Mouse (Mus musculus): ENCODE measurements around the gene B4galt4. TPM values are rescaled to one million over a fixed set of nuclear protein-coding genes. Genes with fewer than 3 reads are reported as not detected.

B4galt4 gene
- polyA plus RNA-seq, 1 experiment from 2014 or later: 27.4 TPM

GRCm38 (mm10) chr16:38703501-38703900 is 38.6 kb upstream of the B4galt4 start:
- no peaks in the 10 kb centered on the region for H3K9me3 ChIP-seq (ENCODE audit: control insufficient read depth, low read length)
- H3K27ac ChIP-seq (replicated peaks in 1 of 2; ENCODE audit: control insufficient read depth in 1 of 2, insufficient read depth in 1 of 2, low read depth in 2 of 2, low read length in 2 of 2): peak overlapping the region in 1 of 2 experiments; percentile 34; a peak in 1 of 4 replicates
- no peak overlapping the region for H3K4me3 ChIP-seq (ENCODE audit: control insufficient read depth in 1 of 2, insufficient read depth in 1 of 2, low read depth in 1 of 2, low read length in 2 of 2)
- H3K27me3 ChIP-seq (ENCODE audit: control insufficient read depth, insufficient read depth, low read length): no peaks in the 10 kb centered on the region
- H3K4me1 ChIP-seq (ENCODE audit: control insufficient read depth in 2 of 2, insufficient read depth in 2 of 2, low read length in 2 of 2): peaks cover 50 to 90% of the 10 kb centered on the region in 2 experiments
- WGBS: 37% methylated on average over 6 of the region's 6 CpGs
- 0 out of 2 replicates have a peak overlapping the region, but pooled peaks have one; percentile 21 for H3K9ac ChIP-seq (ENCODE audit: low read length)
- H3K36me3 ChIP-seq (ENCODE audit: control insufficient read depth, insufficient read depth, low read length): peaks cover 38% of the 10 kb centered on the region
- no peak for ATAC-seq (ENCODE audit: insufficient number of reproducible peaks, insufficient read depth, low FRiP score, low read depth)
- no peak overlapping the region for H3K4me2 ChIP-seq (ENCODE audit: low read length)

GRCm38 (mm10) chr16:38705531-38706281 is 36.4 kb upstream of the B4galt4 start:
- no peak overlapping the region for H3K4me3 ChIP-seq (ENCODE audit: control insufficient read depth in 1 of 2, insufficient read depth in 1 of 2, low read depth in 1 of 2, low read length in 2 of 2)
- H3K4me2 ChIP-seq (ENCODE audit: low read length): peak overlapping the region; percentile 28
- no peaks in the 10 kb centered on the region for H3K9me3 ChIP-seq (ENCODE audit: control insufficient read depth, low read length)
- peaks cover 40% of the 10 kb centered on the region for H3K36me3 ChIP-seq (ENCODE audit: control insufficient read depth, insufficient read depth, low read length)
- H3K9ac ChIP-seq (ENCODE audit: low read length): peak overlapping the region; percentile 32; the same call in 1 of the 2 replicates
- WGBS: 48% methylated on average over 9 of the region's 9 CpGs
- peaks cover 55 to 95% of the 10 kb centered on the region in 2 experiments for H3K4me1 ChIP-seq (ENCODE audit: control insufficient read depth in 2 of 2, insufficient read depth in 2 of 2, low read length in 2 of 2)
- no peaks in the 10 kb centered on the region for H3K27me3 ChIP-seq (ENCODE audit: control insufficient read depth, insufficient read depth, low read length)
- ATAC-seq (ENCODE audit: insufficient number of reproducible peaks, insufficient read depth, low FRiP score, low read depth): no peak
- peak overlapping the region; percentile 29 to 52 for H3K27ac ChIP-seq (replicated peaks in 1 of 2; ENCODE audit: control insufficient read depth in 1 of 2, insufficient read depth in 1 of 2, low read depth in 2 of 2, low read length in 2 of 2)

DNA sequence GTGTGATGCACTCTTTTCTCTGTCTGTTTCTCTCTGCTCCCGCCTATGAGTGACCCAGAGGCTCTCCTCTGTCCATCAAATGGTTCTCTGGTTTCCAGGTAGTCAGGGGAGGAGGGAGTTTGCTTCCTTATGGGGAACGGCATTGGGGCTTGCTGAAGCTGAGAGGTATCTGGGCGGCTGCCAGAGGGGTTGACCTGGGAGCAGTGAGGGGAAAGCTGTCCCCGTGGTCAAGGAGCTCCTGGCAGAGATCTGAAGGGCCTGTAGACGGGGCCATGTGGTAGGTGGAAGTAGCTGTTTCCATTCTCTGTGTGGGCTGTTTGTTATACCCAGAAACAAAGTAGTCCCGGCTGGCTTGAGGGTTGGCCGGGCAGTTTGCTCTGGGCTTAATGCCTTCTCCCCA is 35.3 kb upstream of the B4galt4 start:
- Histone ChIP-seq H3K27me3 (ENCODE audit: control insufficient read depth, insufficient read depth, low read length) (no peaks in the 10 kb centered on the region), H3K4me1 (ENCODE audit: control insufficient read depth in 2 of 2, insufficient read depth in 2 of 2, low read length in 2 of 2) (peaks cover 50 to 85% of the 10 kb centered on the region in 2 experiments), H3K9ac (ENCODE audit: low read length) (peak overlapping the region; percentile 32), H3K4me3 (ENCODE audit: control insufficient read depth in 1 of 2, insufficient read depth in 1 of 2, low read depth in 1 of 2, low read length in 2 of 2) (no peak overlapping the region), H3K36me3 (ENCODE audit: control insufficient read depth, insufficient read depth, low read length) (peaks cover 40% of the 10 kb centered on the region), H3K27ac (replicated peaks in 1 of 2; ENCODE audit: control insufficient read depth in 1 of 2, insufficient read depth in 1 of 2, low read depth in 2 of 2, low read length in 2 of 2) (peak overlapping the region; percentile 50 to 52), H3K4me2 (ENCODE audit: low read length) (peak overlapping the region; percentile 28), H3K9me3 (ENCODE audit: control insufficient read depth, low read length) (no peaks in the 10 kb centered on the region)
- WGBS: 16% methylated on average over 7 of the region's 7 CpGs
- peak; percentile 52; the same call in 1 of the 2 replicates for ATAC-seq (ENCODE audit: insufficient number of reproducible peaks, insufficient read depth, low FRiP score, low read depth)

- 38% methylated on average over 7 of the region's 7 CpGs for WGBS
- peak overlapping the region; percentile 82 for H3K4me2 ChIP-seq (ENCODE audit: low read length)
- H3K27me3 ChIP-seq (ENCODE audit: control insufficient read depth, insufficient read depth, low read length): no peaks in the 10 kb centered on the region
- ATAC-seq (ENCODE audit: insufficient number of reproducible peaks, insufficient read depth, low FRiP score, low read depth): no peak
- peak overlapping the region; percentile 95 for H3K9ac ChIP-seq (ENCODE audit: low read length)
- peak overlapping the region; percentile 19 to 83 for H3K4me3 ChIP-seq (ENCODE audit: control insufficient read depth in 1 of 2, insufficient read depth in 1 of 2, low read depth in 1 of 2, low read length in 2 of 2)
- H3K9me3 ChIP-seq (ENCODE audit: control insufficient read depth, low read length): no peaks in the 10 kb centered on the region
- H3K27ac ChIP-seq (replicated peaks in 1 of 2; ENCODE audit: control insufficient read depth in 1 of 2, insufficient read depth in 1 of 2, low read depth in 2 of 2, low read length in 2 of 2): peak overlapping the region; percentile 2 to 44; a peak in 1 of 4 replicates
- peaks cover 36% of the 10 kb centered on the region for H3K36me3 ChIP-seq (ENCODE audit: control insufficient read depth, insufficient read depth, low read length)
- H3K4me1 ChIP-seq (ENCODE audit: control insufficient read depth in 2 of 2, insufficient read depth in 2 of 2, low read length in 2 of 2): peaks cover 39 to 67% of the 10 kb centered on the region in 2 experiments
Observed at GRCm38 (mm10) chr16:38708962-38709520, 33.0 kb upstream of the B4galt4 start.

- peaks cover 31% of the 10 kb centered on the region for H3K36me3 ChIP-seq (ENCODE audit: control insufficient read depth, insufficient read depth, low read length)
- H3K27ac ChIP-seq (replicated peaks in 1 of 2; ENCODE audit: control insufficient read depth in 1 of 2, insufficient read depth in 1 of 2, low read depth in 2 of 2, low read length in 2 of 2): peak overlapping the region; percentile 66 to 99
- H3K27me3 ChIP-seq (ENCODE audit: control insufficient read depth, insufficient read depth, low read length): no peaks in the 10 kb centered on the region
- ATAC-seq (ENCODE audit: insufficient number of reproducible peaks, insufficient read depth, low FRiP score, low read depth): no peak
- peak overlapping the region; percentile 95 for H3K9ac ChIP-seq (ENCODE audit: low read length)
- H3K9me3 ChIP-seq (ENCODE audit: control insufficient read depth, low read length): no peaks in the 10 kb centered on the region
- peak overlapping the region; percentile 83 to 95; a peak in 3 of 4 replicates for H3K4me3 ChIP-seq (ENCODE audit: control insufficient read depth in 1 of 2, insufficient read depth in 1 of 2, low read depth in 1 of 2, low read length in 2 of 2)
- WGBS: 26% methylated on average over 4 of the region's 4 CpGs
- H3K4me2 ChIP-seq (ENCODE audit: low read length): peak overlapping the region; percentile 82
- H3K4me1 ChIP-seq (ENCODE audit: control insufficient read depth in 2 of 2, insufficient read depth in 2 of 2, low read length in 2 of 2): peaks cover 33 to 48% of the 10 kb centered on the region in 2 experiments
Observed at GRCm38 (mm10) chr16:38711245-38711644, 30.8 kb upstream of the B4galt4 start.

DNA sequence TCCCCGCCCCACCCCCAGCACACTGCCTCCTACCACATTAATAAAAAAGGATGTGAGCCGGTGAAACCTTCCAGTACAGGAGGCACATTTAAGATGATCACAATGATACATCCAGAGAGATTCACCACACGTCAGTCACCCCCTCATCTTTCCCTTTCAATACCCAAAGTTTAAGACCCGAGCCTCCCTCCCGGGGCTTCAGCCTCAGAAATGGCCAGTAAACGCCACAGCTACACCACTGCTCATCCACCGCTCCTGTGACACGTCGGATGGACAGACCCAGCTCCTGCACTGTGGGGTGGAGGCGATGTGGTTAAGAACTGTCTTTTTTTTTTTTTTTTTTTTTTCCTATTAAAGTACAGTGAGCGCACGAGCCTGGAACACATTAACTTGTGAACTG is 30.0 kb upstream of the B4galt4 start:
- H3K9me3 ChIP-seq (ENCODE audit: control insufficient read depth, low read length): no peaks in the 10 kb centered on the region
- peaks cover 25 to 40% of the 10 kb centered on the region in 2 experiments for H3K4me1 ChIP-seq (ENCODE audit: control insufficient read depth in 2 of 2, insufficient read depth in 2 of 2, low read length in 2 of 2)
- H3K27ac ChIP-seq (replicated peaks in 1 of 2; ENCODE audit: control insufficient read depth in 1 of 2, insufficient read depth in 1 of 2, low read depth in 2 of 2, low read length in 2 of 2): peak overlapping the region; percentile 99
- H3K27me3 ChIP-seq (ENCODE audit: control insufficient read depth, insufficient read depth, low read length): no peaks in the 10 kb centered on the region
- peaks cover 28% of the 10 kb centered on the region for H3K36me3 ChIP-seq (ENCODE audit: control insufficient read depth, insufficient read depth, low read length)
- no peak for ATAC-seq (ENCODE audit: insufficient number of reproducible peaks, insufficient read depth, low FRiP score, low read depth)
- H3K9ac ChIP-seq (ENCODE audit: low read length): peak overlapping the region; percentile 95
- H3K4me3 ChIP-seq (ENCODE audit: control insufficient read depth in 1 of 2, insufficient read depth in 1 of 2, low read depth in 1 of 2, low read length in 2 of 2): peak overlapping the region; percentile 83 to 95
- under 1% methylated on average over 12 of the region's 12 CpGs for WGBS
- peak overlapping the region; percentile 82 for H3K4me2 ChIP-seq (ENCODE audit: low read length)

DNA sequence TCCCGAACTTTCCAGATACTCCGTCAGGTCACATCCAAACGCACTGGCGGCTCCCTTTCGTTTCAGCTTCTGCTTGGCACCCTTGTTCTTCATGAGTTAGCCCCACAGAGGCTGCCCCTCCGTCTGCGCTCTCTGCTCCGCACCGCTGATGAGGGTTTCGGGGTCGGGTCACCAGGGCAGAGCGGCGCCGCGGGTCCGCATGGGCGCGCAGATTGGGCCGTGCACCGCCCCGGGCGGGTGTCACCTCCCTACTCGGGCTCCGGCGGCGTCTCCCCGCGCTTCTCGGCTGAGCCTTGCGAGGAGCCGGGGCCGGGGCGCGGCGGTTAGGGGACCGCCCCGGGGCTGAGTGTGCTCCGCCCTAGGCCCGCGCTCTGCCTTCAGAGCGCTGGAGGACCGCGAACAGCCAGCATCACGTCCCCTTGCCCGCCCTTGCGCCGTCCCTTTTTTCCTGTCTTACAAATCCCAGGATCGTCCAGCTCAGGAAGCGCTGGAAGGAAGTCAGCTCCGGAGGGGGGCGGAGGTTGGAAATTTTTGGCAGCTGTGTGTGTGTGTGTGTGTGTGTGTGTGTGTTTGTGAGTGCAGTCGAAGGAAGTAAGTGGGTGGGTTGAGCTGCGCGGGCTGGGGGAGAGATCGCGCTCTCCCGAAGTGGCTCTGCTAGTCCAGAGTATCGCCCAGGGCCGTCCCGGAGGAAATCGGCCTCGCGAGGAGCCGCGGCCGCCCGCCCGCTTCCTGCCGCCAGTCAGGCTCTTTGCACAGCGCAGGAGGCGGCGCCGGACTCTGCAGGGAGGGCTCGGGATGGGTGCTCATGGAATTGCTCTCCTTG is 29.3 kb upstream of the B4galt4 start, which contains the start of gene Arhgap31:
TSS of gene Arhgap31 (minus strand) at position 694 of the 823 bp plus-strand sequence.
- no peaks in the 10 kb centered on the region for H3K27me3 ChIP-seq (ENCODE audit: control insufficient read depth, insufficient read depth, low read length)
- peak; percentile 91 for ATAC-seq (ENCODE audit: insufficient number of reproducible peaks, insufficient read depth, low FRiP score, low read depth)
- H3K27ac ChIP-seq (replicated peaks in 1 of 2; ENCODE audit: control insufficient read depth in 1 of 2, insufficient read depth in 1 of 2, low read depth in 2 of 2, low read length in 2 of 2): peak within 1 kb of the TSS; percentile 99
- H3K4me3 ChIP-seq (ENCODE audit: control insufficient read depth in 1 of 2, insufficient read depth in 1 of 2, low read depth in 1 of 2, low read length in 2 of 2): peak within 1 kb of the TSS; percentile 83 to 95
- peak within 1 kb of the TSS; percentile 82 for H3K4me2 ChIP-seq (ENCODE audit: low read length)
- H3K9me3 ChIP-seq (ENCODE audit: control insufficient read depth, low read length): no peaks in the 10 kb centered on the region
- H3K4me1 ChIP-seq (ENCODE audit: control insufficient read depth in 2 of 2, insufficient read depth in 2 of 2, low read length in 2 of 2): peaks cover 20 to 33% of the 10 kb centered on the region in 2 experiments
- peaks cover 21% of the 10 kb centered on the region for H3K36me3 ChIP-seq (ENCODE audit: control insufficient read depth, insufficient read depth, low read length)
- WGBS: under 1% methylated on average over 72 of the region's 74 CpGs
- H3K9ac ChIP-seq (ENCODE audit: low read length): peak within 1 kb of the TSS; percentile 95
